Mouse (Mus musculus) heart, postnatal 10 days (tissue): ENCODE measurements around the gene Olfr382. TPM values are rescaled to one million over a fixed set of nuclear protein-coding genes. Genes with fewer than 3 reads are reported as not detected.
"Not testable (repeated sequence)": the region's sequence is repeated elsewhere in the genome, so short reads cannot be mapped to it uniquely, and the experiment has no call there.

Experiments used
- DNase-seq, 2 experiments: peaks; one replicate each; pipeline ENCODE4 v3.0.0; 2021
- intact Hi-C: fragments of 180-260 bp; cut with DNase I; formaldehyde crosslinking; loops from one replicate; pipeline ENCODE4 v1.15.1; 2025
- total RNA-seq, 2 experiments: library from RNA; stranded (reverse); gene quantifications; 2 replicates each; pipeline ENCODE4 v1.2.3; 2021

Gene Olfr382
- not detected for total RNA-seq

- intact Hi-C loops, result no loop called here
- no peak for DNase-seq
Measured at GRCm38 (mm10) chr11:73517097-73517496, at the start of gene Olfr382. TSS of gene Olfr382 (minus strand) at chr11:73517197.

GRCm38 (mm10) chr11:73528971-73529370 lies 12.0 kb upstream of the Olfr382 start:
- intact Hi-C loops, DNase-seq: not testable (repeated sequence)

GRCm38 (mm10) chr11:73491503-73491902 lies 25.5 kb downstream of the Olfr382 start, which contains the start of gene Olfr381:
TSS of gene Olfr381 (minus strand) at chr11:73491603.
- no peak for DNase-seq
- intact Hi-C loops, result no loop called here

Other genes with a start within 250 kb of the Olfr382 start
- gene Trpv3, start 249.8 kb downstream of the Olfr382 start, total RNA-seq, result under 1 TPM; 0.05 to 0.20 TPM
- 1 to 10 TPM in 1 of 2 experiments, under 1 TPM in 1; 0.72 to 3.3 TPM for gene Aspa, start 187.6 kb downstream of the Olfr382 start, total RNA-seq
- not detected for gene Gm49340, start 187.5 kb downstream of the Olfr382 start, total RNA-seq
- not detected for gene Spata22, start 187.5 kb downstream of the Olfr382 start, total RNA-seq
- not detected for gene Olfr20, start 166.4 kb downstream of the Olfr382 start, total RNA-seq
- not detected for gene Olfr376, start 146.0 kb downstream of the Olfr382 start, total RNA-seq
- not detected for gene Olfr1, start 117.6 kb downstream of the Olfr382 start, total RNA-seq
- not detected for gene Olfr378, start 88.7 kb downstream of the Olfr382 start, total RNA-seq
- not detected for gene Olfr380, start 59.7 kb downstream of the Olfr382 start, total RNA-seq
- gene Olfr381, start 25.6 kb downstream of the Olfr382 start, total RNA-seq, result not detected
- not detected for gene Olfr385, start 75.8 kb upstream of the Olfr382 start, total RNA-seq
- not detected for gene Olfr384, start 81.4 kb upstream of the Olfr382 start, total RNA-seq
- gene Zfp735, start 171.6 kb upstream of the Olfr382 start, total RNA-seq, result not detected